Mouse (Mus musculus): Measurements from ENCODE around the gene Rps6ka1. TPM values are rescaled to one million over a fixed set of nuclear protein-coding genes. Genes with fewer than 3 reads are reported as not detected.

Gene Rps6ka1
- polyA plus RNA-seq, 1 experiment, result 4.8 TPM

DNA sequence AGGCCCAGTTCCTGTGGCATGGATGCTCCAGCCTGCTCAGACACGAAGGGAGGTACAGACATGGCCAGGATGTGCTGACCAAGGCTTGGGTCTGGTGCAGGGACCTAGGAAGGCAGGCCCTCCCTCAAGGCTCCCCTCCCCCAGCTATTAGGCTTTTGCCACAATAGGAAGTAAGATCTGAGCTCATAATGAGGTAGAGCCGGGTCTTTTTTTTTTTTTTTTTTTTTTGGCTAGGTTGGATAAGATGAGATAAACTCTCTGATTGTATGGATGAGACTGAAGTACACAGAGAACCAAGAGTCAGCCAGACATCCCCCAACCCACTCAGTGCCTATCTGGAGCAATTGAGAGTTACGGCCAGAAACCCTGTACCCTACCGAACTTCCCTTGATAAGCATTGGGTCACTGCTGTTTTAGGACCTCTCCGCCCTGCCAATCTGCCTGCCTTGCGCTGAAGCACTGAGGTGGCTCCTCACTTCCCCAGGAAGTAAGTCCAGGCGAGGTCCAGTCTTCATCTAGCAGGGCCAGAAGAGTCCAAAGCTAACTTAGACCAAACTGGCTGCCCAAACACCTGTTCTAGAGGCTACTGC is 15.3 kb downstream of the Rps6ka1 start:
- Histone ChIP-seq H3K4me3 (ENCODE audit: insufficient read depth, low read length) (no peak overlapping the region), H3K4me1 (ENCODE audit: control insufficient read depth, insufficient read depth, low read length) (no peaks in the 10 kb centered on the region), H3K27ac (ENCODE audit: insufficient read depth, low read length) (no peak overlapping the region)
- no peak for TF ChIP-seq CTCF (IDR thresholded peaks at IDR 0.05; ENCODE audit: borderline replicate concordance, insufficient read depth, low read length)
- TF ChIP-seq POLR2A (IDR thresholded peaks at IDR 0.05; ENCODE audit: low read depth, low read length), result no peak

DNA sequence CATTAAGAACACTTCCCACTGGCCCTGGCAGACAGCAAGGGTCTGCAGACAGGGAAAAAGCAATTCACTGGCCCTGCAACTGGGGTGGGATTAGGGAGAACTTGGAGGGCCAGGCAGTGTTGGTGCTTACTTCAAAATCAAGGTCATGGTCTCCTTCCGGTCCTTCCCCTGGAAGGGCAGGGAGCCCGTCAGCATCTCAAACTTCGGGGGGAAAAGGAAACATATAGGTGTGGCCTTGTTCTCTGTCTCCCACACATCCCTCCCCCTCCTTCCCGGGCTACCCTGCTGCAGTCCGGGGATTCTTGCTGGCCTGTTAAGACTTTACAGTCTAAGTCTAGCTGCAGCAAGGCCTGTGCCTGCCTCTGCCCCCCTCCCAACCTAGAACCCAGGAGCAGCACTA is 22.4 kb downstream of the Rps6ka1 start:
- no peaks in the 10 kb centered on the region for H3K4me1 ChIP-seq (ENCODE audit: control insufficient read depth, insufficient read depth, low read length)
- H3K27ac ChIP-seq (ENCODE audit: insufficient read depth, low read length), result no peak overlapping the region; the same call in 1 of the 2 replicates
- H3K4me3 ChIP-seq (ENCODE audit: insufficient read depth, low read length), result no peak overlapping the region
- TF ChIP-seq POLR2A (IDR thresholded peaks at IDR 0.05; ENCODE audit: low read depth, low read length) (no peak), CTCF (IDR thresholded peaks at IDR 0.05; ENCODE audit: borderline replicate concordance, insufficient read depth, low read length) (no peak)

DNA sequence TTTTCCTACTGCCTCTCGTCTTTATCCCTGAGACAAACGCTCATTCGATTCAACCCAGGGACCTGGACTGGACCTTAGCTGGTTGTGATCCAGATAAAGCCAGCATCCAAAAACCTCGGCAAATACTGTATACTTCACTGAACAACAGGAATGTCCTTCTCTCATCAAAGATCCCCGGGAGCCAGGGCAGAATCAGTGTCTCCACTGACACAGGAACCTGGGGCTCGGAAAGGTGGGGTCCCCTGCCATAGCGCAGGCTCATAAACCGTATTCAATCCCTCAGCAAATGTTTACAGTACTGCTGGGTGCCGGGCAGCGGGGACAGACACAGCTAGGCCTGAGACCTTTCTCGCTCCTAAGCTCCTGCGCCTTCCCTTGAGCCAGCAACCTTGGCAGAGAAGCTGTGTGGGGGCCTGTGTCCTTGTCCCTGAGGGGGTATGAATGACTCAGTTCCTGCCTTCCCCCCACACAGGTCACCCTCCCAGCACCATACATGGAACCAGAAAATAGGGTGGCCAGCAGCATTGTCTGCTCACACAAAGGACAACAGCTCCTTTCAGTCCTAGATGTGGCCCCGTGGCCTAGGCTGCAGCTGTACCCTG is 23.1 kb downstream of the Rps6ka1 start:
- TF ChIP-seq POLR2A (IDR thresholded peaks at IDR 0.05; ENCODE audit: low read depth, low read length) (no peak), CTCF (IDR thresholded peaks at IDR 0.05; ENCODE audit: borderline replicate concordance, insufficient read depth, low read length) (no peak)
- Histone ChIP-seq H3K4me3 (ENCODE audit: insufficient read depth, low read length) (no peak overlapping the region), H3K27ac (ENCODE audit: insufficient read depth, low read length) (no peak overlapping the region; the same call in 1 of the 2 replicates), H3K4me1 (ENCODE audit: control insufficient read depth, insufficient read depth, low read length) (no peaks in the 10 kb centered on the region)

DNA sequence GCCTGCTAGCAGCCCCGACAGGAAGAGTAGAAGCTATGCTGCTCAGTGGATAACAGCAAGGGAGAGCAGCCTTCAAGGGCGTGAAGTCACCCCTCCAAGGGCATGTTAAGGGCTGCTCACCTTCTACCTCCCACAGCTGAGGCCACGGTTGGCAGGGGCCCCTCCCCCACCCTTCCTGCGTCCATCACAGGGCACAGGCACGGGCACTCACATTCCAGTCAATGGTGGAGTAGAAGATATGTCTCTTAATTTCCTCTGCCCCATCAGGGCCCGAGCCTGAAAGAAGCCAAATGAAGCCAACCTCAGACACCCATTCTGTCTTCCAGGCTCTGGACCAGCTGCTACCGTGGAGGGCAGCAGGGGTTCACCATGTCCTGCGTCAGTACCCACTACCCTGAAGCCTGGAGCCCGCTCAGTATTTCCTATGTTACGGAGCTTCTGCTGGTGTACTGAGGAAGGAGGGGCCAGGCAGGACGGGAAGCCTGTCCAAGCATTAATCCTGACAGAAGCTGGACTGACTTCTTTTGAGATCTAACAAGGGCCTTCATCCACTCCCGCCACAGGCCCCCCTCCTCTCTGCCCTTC is 23.7 kb downstream of the Rps6ka1 start:
- no peak overlapping the region for H3K4me3 ChIP-seq (ENCODE audit: insufficient read depth, low read length)
- TF ChIP-seq POLR2A (IDR thresholded peaks at IDR 0.05; ENCODE audit: low read depth, low read length), result no peak
- no peak for TF ChIP-seq CTCF (IDR thresholded peaks at IDR 0.05; ENCODE audit: borderline replicate concordance, insufficient read depth, low read length)
- no peak overlapping the region for H3K27ac ChIP-seq (ENCODE audit: insufficient read depth, low read length)
- H3K4me1 ChIP-seq (ENCODE audit: control insufficient read depth, insufficient read depth, low read length), result no peaks in the 10 kb centered on the region

DNA sequence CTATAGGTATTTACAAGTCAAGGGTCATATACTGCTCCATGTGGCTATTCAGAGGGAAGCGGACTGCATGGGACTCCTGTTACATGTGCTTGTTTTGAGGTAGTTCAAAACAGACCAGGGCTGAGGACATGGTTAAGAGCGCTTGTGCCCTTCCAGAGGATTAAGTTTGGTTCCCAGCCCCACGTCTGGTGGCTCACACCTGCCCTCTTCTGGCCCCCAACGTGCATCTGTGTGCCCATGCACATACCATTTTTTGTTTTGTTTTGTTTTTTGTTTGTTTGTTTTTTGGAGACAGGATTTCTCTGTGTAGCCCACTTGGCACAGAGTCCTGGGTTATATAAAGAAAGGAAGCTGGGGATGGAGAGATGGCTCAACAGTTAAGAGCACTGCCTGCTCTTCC is 30.1 kb downstream of the Rps6ka1 start:
- no peaks in the 10 kb centered on the region for H3K4me1 ChIP-seq (ENCODE audit: control insufficient read depth, insufficient read depth, low read length)
- no peak for TF ChIP-seq POLR2A (IDR thresholded peaks at IDR 0.05; ENCODE audit: low read depth, low read length)
- no peak overlapping the region for H3K27ac ChIP-seq (ENCODE audit: insufficient read depth, low read length)
- no peak overlapping the region for H3K4me3 ChIP-seq (ENCODE audit: insufficient read depth, low read length)

DNA sequence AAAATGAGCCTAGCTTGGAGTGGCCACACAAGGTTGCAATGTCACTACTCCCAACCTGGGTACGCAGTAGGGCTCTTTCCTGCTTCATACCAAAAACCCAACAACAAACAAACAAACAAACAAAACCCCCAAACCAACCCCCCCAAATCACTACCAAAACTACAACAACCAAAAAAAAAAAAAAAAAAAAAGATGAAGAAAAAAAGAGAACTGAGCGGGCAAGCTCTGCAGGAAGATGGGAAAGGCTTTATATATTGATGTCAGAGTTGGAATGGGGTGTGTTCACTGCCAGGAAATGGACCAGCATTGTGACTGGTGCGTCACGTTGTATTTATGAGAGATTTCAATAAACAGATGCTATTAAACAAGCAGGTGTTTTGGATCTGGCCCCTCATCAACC is 33.0 kb downstream of the Rps6ka1 start:
- Histone ChIP-seq H3K27ac (ENCODE audit: insufficient read depth, low read length) (no peak overlapping the region), H3K4me1 (ENCODE audit: control insufficient read depth, insufficient read depth, low read length) (no peaks in the 10 kb centered on the region), H3K4me3 (ENCODE audit: insufficient read depth, low read length) (no peak overlapping the region)
- TF ChIP-seq POLR2A (IDR thresholded peaks at IDR 0.05; ENCODE audit: low read depth, low read length) (no peak), CTCF (IDR thresholded peaks at IDR 0.05; ENCODE audit: borderline replicate concordance, insufficient read depth, low read length) (no peak)

DNA sequence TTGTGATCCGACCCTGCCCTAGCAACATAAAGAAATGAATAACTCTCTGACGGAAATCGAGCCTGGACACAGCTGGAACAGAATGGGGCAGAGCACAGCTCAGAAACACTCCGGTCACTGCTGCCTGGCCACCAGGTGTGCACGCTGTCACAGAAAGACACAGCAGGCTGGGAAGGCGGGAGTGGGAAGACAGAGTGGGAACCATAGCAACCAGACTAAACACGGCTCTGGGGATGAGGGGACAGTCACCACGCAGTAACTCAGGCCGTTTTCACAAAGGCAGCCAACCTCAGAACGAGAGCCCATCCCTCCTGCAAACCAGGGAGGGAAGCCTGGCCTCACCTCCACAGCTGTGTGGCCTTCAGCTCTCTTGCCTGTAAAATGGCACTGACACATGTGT is 34.0 kb downstream of the Rps6ka1 start:
- TF ChIP-seq POLR2A (IDR thresholded peaks at IDR 0.05; ENCODE audit: low read depth, low read length) (no peak), CTCF (IDR thresholded peaks at IDR 0.05; ENCODE audit: borderline replicate concordance, insufficient read depth, low read length) (no peak)
- no peak overlapping the region for H3K4me3 ChIP-seq (ENCODE audit: insufficient read depth, low read length)
- no peak overlapping the region for H3K27ac ChIP-seq (ENCODE audit: insufficient read depth, low read length)
- no peaks in the 10 kb centered on the region for H3K4me1 ChIP-seq (ENCODE audit: control insufficient read depth, insufficient read depth, low read length)

DNA sequence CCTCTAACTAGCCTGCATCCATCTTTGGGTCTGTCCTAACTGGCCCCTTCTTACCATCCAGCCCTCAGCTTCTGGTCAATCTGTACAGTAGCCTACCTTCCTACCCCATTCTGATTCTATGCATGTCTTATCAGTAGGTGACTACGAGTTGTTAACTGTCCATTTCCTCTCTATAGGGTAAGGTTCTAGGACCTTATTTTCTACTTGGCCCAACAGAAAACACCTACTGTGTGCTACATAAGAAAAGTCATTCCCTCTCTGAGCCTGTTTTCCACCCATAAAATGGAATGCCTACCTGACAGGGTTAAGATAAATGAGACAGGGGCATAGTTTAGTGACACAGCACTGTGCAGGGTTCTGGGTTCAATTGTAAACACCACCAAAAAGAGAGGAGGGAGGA is 41.0 kb downstream of the Rps6ka1 start:
- Histone ChIP-seq H3K27ac (ENCODE audit: insufficient read depth, low read length) (no peak overlapping the region), H3K4me3 (ENCODE audit: insufficient read depth, low read length) (no peak overlapping the region), H3K4me1 (ENCODE audit: control insufficient read depth, insufficient read depth, low read length) (no peaks in the 10 kb centered on the region)
- TF ChIP-seq CTCF (IDR thresholded peaks at IDR 0.05; ENCODE audit: borderline replicate concordance, insufficient read depth, low read length), result no peak

DNA sequence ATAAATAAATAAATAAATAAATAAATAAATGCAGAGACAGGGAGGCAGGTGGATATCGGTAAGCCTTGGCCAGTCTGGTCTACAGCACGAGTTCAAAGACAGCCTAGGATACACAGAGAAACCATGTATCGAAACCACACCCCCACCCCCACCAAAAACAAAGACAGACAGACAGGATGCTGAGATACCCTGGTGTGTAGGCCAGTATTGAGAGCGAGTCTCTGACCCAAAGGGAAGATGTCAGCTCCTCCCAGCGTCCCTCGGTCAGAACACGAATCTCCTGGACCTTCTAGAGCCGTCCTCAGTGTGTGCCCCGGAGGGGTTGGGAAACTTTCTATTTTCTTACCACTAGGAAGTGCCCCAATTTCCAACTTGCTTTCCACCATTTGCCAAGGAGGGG is 42.5 kb downstream of the Rps6ka1 start:
- TF ChIP-seq POLR2A (IDR thresholded peaks at IDR 0.05; ENCODE audit: low read depth, low read length) (no peak), CTCF (IDR thresholded peaks at IDR 0.05; ENCODE audit: borderline replicate concordance, insufficient read depth, low read length) (no peak)

DNA sequence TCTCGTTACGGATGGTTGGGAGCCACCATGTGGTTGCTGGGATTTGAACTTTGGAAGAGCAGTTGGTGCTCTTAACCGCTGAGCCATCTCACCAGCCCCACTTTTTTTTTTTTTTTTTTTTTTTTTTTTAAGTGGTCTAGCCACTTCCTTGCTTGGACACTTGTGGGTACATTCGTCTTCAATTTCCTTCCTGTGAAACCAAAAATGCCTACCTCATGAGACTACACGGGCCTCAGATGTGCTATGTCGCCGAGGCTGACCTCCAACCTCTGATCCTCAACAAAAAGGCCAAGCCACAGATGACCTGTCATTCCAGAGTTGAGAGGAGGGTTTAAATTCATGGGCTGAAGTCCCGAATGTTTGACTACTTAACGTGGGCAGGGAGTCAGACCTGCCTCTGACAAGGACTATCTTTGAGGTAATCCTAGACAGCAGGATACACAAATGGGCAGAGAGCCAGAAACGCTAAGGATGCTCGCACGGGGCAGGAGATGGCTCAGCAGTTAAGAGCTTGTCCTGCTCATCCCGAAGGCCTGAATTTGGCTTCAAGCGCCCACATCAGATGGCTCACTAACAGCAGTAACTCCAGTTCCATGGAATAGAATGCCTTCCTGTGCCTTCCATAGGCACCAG is 43.3 kb downstream of the Rps6ka1 start:
- TF ChIP-seq POLR2A (IDR thresholded peaks at IDR 0.05; ENCODE audit: low read depth, low read length), result no peak
- no peak for TF ChIP-seq CTCF (IDR thresholded peaks at IDR 0.05; ENCODE audit: borderline replicate concordance, insufficient read depth, low read length)
- Histone ChIP-seq H3K4me1 (ENCODE audit: control insufficient read depth, insufficient read depth, low read length) (no peaks in the 10 kb centered on the region), H3K27ac (ENCODE audit: insufficient read depth, low read length) (no peak overlapping the region), H3K4me3 (ENCODE audit: insufficient read depth, low read length) (no peak overlapping the region)

More for the DNA sequence above, 42.5 kb downstream of the Rps6ka1 start:
- Histone ChIP-seq H3K27ac (ENCODE audit: insufficient read depth, low read length) (no peak overlapping the region), H3K4me1 (ENCODE audit: control insufficient read depth, insufficient read depth, low read length) (no peaks in the 10 kb centered on the region), H3K4me3 (ENCODE audit: insufficient read depth, low read length) (no peak overlapping the region)
